Mouse (Mus musculus) left cerebral cortex, adult 2 months (tissue): ENCODE data around the gene Tmco2. TPM values are rescaled to one million over a fixed set of nuclear protein-coding genes. Genes with fewer than 3 reads are reported as not detected.
"Not testable (repeated sequence)": the region's sequence is repeated elsewhere in the genome, so short reads cannot be mapped to it uniquely, and the experiment has no call there.

Experiments
- DNase-seq, 2 experiments: peaks; one replicate each; pipeline ENCODE4 v3.0.0; 2021 to 2022; ENCODE audit warnings: low spot score in 2 of 2, mixed read lengths in 1 of 2; ENCODE audit errors: extremely low spot score in 1 of 2
- H3K27ac ChIP-seq: fragments of 200-600 bp; 2 replicates; pipeline ENCODE4 v1.8.1; 2022
- H3K4me3 ChIP-seq: fragments of 200-600 bp; 2 replicates; pipeline ENCODE4 v1.8.1; 2022
- CTCF ChIP-seq: fragments of 200-600 bp; IDR thresholded peaks from 2 replicates; pipeline ENCODE4 v1.8.1; 2022; ENCODE audit warnings: antibody characterized with exemption, mild to moderate bottlenecking, moderate library complexity
- intact Hi-C: fragments of 180-260 bp; cut with DNase I; formaldehyde crosslinking; loops from one replicate; pipeline ENCODE4 v1.15.1; 2025
- long read RNA-seq, 2 experiments: library from polyadenylated mRNA; stranded (forward); transcript quantifications; one replicate each; pipeline ENCODE4 v2.0.0; 2021; ENCODE audit warnings: borderline mapping rate in 2 of 2
- total RNA-seq, 2 experiments: library from RNA; stranded (reverse); gene quantifications; 2 replicates each; pipeline ENCODE4 v1.2.3; 2021

Tmco2 gene
- total RNA-seq: not detected
- long read RNA-seq, experiment 1: 0 reads
- long read RNA-seq, experiment 2: 0 reads

- H3K4me3 ChIP-seq: no peak within 1 kb of the TSS
- no peak for DNase-seq
- no peak for TF ChIP-seq CTCF
- intact Hi-C loops: no loop called here
- no peak within 1 kb of the TSS for H3K27ac ChIP-seq
These were observed at the start of gene Tmco2 for GRCm38 (mm10) chr4:121109126-121109525. Gene Tmco2, minus strand, starts transcription at chr4:121109226.

GRCm38 (mm10) chr4:121103304-121103703 lies 5.7 kb downstream of the Tmco2 start:
- DNase-seq: peak in 1 of 2 experiments; percentile 65
- no peak for TF ChIP-seq CTCF
- Histone ChIP-seq H3K27ac (no peak overlapping the region), H3K4me3 (no peak overlapping the region)
- intact Hi-C loops: loop anchor here (1.0 kb wide), 1 partner anchor 128 kb away; no protein-coding TSS in a partner anchor

GRCm38 (mm10) chr4:121097650-121098378 lies 11.2 kb downstream of the Tmco2 start, which contains the start of gene Zmpste24:
Gene Zmpste24, minus strand, starts transcription at chr4:121098241.
- DNase-seq: peak; percentile 87 to 89
- intact Hi-C loops: loop anchor here (2.0 kb wide), 1 partner anchor 117 kb away; the partner anchor contains the start of gene Rlf
- Histone ChIP-seq H3K27ac (peak within 1 kb of the TSS; percentile 45; the same call in 1 of the 2 replicates), H3K4me3 (peak within 1 kb of the TSS; percentile 84)
- TF ChIP-seq CTCF: no peak

DNA sequence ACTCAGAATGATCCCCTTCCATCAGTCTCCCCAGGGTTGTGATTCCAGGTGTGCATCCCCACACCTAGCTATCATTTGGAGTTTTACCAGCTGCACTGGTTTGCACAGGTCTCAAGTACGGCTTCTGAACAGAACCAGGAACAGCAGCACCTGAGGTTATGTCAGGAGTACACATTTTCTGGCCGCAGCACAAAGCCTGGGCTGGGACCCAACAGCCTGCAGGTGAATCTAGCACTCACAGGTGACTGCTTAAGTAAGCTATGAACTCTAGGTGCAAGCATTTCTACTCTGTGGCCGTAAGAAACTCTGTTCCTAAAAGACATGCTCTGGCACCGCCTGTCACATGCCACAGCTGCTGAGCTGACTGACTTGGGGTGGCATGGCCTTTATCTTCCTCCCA lies 18.8 kb downstream of the Tmco2 start:
- intact Hi-C loops: no loop called here
- no peak for TF ChIP-seq CTCF
- DNase-seq: no peak
- Histone ChIP-seq H3K27ac (no peak overlapping the region), H3K4me3 (no peak overlapping the region)

DNA sequence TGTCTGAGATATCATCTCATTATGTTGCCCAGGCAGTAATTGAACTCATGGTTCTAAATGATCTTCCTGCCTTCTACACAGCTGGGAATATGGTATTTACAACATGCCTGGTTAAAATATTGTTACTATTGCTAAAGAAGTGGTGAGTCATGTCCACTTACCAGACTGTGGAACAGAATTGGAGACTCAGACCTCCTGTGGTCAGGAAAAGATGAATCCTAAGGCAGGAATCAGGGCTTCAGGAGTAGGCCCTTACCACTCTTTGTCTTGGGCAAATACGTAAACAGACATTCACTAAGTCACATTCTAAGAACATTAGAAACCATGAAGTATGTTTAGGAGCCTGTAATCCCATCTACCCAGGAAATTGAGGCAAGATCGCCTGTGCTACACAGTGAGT lies 20.3 kb downstream of the Tmco2 start:
- TF ChIP-seq CTCF: no peak
- no peak overlapping the region for H3K4me3 ChIP-seq
- no peak overlapping the region for H3K27ac ChIP-seq
- intact Hi-C loops: no loop called here
- no peak for DNase-seq

DNA sequence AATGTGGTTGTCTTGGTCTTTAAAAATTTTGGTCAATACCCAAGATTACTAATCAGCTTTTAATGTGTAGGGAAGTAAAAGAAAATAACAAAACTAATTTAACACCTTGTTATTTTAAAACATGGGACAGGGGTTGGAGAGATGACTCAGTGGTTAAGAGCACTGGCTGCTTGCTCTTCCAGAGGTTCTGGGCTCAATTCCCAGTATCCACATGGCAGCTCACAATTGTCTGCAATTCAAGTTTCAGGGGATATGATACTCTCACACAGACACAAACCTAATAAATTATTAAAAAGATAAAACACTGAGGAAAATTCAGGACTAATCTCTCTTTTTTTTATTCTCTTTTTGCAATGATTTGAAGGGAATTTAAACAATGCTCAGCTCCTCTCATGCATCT lies 24.5 kb downstream of the Tmco2 start:
- no peak for DNase-seq
- TF ChIP-seq CTCF: no peak
- Histone ChIP-seq H3K27ac (no peak overlapping the region), H3K4me3 (no peak overlapping the region)
- intact Hi-C loops: no loop called here

DNA sequence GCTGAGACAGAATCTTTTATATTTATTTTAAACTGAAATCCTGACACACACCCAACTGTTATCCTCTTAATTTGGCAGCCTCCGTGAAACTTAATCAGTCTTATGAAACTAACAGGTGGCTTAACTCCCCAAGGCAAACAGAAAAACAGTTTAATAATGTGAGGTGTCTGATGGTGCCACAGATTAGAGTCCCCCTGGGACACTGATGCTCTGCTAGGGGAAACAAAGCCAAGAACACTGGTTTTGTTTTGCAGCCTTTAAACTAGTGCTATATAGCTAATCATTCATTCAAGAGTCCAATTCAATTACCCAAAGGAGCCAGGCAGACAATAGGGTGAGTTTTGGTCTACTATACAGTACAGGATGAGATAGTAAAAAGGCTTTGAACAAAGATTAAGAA lies 28.6 kb downstream of the Tmco2 start:
- Histone ChIP-seq H3K4me3 (no peak overlapping the region), H3K27ac (0 out of 2 replicates have a peak overlapping the region, but pooled peaks have one; percentile 25)
- intact Hi-C loops: no loop called here
- no peak for DNase-seq
- TF ChIP-seq CTCF: no peak

DNA sequence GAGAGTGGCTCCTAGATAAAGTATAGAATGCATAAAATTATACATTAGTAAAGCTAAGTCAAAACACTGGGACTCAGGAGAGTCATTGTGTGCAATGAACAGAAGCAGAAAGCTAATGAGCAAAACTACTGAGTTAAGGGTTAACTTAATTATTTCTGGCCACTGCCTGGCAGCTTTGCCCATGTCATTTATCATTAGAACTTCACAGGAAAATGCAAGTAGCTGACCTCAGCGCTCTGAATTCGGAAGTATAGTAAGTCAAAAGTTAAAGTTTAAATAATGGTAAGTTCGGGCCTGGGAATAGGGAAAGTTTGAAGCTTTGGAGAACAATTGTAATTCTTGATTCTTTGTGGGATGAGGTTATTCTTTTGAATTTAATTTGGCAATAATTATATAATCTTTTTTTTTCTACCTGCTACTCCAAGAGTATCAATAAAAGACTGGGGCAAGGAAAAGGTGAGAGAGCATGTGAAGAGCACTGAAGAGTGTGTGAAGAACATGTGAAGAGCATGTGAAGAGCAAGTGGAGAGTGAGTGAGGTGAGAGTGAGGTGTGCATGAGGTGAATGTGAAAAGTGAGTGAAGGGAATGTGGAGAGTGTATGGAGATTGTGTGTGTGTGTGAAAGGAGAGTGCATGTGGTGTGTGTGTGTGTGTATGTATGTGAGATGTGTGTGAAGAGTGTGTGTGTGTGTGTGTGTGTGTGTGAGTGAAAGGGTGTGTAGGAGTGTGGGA lies 30.9 kb downstream of the Tmco2 start:
- Histone ChIP-seq H3K27ac (no peak overlapping the region), H3K4me3 (no peak overlapping the region)
- no peak for TF ChIP-seq CTCF
- DNase-seq: no peak
- intact Hi-C loops: no loop called here

DNA sequence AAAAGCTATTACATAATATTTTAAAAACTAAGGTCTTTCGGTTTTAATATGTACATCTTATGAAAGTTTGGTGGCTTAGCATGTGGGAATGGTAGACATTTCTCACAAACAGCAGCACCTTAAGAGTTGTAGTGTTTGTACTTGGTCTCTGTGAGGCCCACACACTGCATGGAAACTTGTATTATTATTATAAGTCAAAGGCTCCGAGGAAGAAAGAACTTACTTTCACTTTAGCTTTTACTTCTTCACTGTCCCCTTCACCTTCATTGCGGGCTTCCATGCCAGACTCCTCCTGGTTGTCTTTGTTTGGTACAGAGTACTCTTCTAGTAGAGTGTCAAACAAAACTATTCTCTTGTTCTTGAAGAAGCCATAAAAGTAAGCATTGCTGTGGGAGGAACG lies 34.8 kb downstream of the Tmco2 start:
- H3K4me3 ChIP-seq: no peak overlapping the region
- DNase-seq: no peak
- intact Hi-C loops: no loop called here
- TF ChIP-seq CTCF: no peak
- no peak overlapping the region for H3K27ac ChIP-seq

DNA sequence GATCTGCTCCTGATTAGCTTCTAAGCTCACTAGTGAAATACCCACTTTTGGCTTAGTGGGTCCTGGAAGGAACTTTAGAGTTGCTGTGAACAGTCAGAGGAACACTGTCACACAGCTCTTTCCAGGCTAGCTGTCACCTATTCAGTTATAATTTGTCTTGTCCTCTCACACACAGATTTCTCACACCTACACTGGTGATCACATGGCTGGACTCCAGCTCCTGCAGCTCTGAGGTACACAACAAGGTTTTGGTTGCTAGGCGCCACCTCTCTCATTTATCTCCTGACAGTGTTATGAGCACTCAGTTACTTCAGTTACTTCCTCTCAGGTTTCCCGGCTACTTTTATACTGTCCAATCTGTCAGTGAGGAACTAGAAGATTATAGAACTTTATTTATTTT lies 43.7 kb downstream of the Tmco2 start:
- Histone ChIP-seq H3K27ac (no peak overlapping the region), H3K4me3 (no peak overlapping the region)
- no peak for TF ChIP-seq CTCF
- no peak for DNase-seq
- intact Hi-C loops: no loop called here

- H3K4me3 ChIP-seq, DNase-seq, H3K27ac ChIP-seq, intact Hi-C loops: not testable (repeated sequence)
These were observed 49.8 kb downstream of the Tmco2 start for GRCm38 (mm10) chr4:121059218-121059617.

DNA sequence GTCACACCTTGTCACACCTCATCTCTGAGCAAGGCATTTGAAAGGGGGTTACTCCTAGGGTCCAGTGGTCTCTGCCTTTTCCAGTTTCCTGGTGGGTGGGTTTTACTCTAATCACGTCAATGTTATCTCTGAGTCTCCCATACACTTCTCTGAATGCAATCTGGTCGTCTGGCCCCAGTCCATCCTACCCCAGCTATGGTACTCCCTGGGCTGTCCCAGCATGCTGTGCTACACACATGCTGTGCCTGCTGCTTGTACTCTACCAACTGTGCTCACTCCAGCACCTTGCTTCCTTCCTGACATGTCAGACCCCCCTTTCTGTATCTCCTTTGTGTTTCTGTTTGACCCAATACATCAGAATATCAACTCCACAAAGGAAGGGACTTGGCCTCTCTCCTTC lies 52.0 kb downstream of the Tmco2 start:
- H3K4me3 ChIP-seq: no peak overlapping the region
- no peak for DNase-seq
- intact Hi-C loops: no loop called here
- H3K27ac ChIP-seq: no peak overlapping the region
- TF ChIP-seq CTCF: no peak
